Comparison of ENCODE assay signal across 11 mouse cellular contexts in the genomic region with DNA sequence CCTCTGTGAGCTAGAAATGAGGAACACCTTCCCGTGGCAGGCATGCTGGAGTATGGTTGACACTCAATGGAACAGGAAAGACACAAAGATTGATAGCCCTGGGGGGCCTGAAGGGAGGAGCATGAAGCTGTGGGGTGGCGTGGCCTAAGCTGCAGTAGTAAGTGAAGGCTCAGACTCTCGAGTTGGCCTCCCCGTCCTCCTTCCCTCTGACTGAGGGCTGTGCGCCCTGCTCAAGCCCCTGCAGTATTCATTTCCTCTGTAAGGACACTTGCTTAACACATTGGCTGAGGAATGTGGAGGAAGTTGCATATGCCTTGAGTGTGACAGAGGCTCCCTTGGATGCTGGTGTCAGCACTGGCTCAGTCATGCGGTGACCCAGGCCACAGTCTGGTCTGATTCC. TPM values are rescaled to one million over a fixed set of nuclear protein-coding genes. Genes with fewer than 3 reads are reported as not detected.
DNase-seq lines count a peak whose midpoint lies in the region; ATAC-seq lines count a peak whose summit lies in the region.
"Had no signal": no experiment of that assay in that cellular context is flagged by ENCODE, and none has a peak within 500 bp of the region (broad histone marks: within the 10 kb centered on the region; RNA-seq: fewer than 3 reads in every experiment).

No protein-coding gene starts in this region.

- no peaks in the 10 kb centered on the region for H3K4me1 ChIP-seq in liver, embryonic 11.5 days (replicated peaks; ENCODE audit: control insufficient read depth, insufficient read depth, low read length)
- no peaks in the 10 kb centered on the region for H3K4me1 ChIP-seq in midbrain, embryonic 10.5 days
- H3K4me1 ChIP-seq: neural tube, embryonic 12.5 days had no signal

- no peak overlapping the region for H3K4me2 ChIP-seq in liver, embryonic 11.5 days
- H3K4me2 ChIP-seq: neural tube, embryonic 12.5 days had no signal

- H3K27ac ChIP-seq in liver, embryonic 11.5 days (ENCODE audit: low read depth, low read length): peak overlapping the region; percentile 67
- H3K27ac ChIP-seq in midbrain, embryonic 10.5 days (replicated peaks): no peak overlapping the region
- H3K27ac ChIP-seq: neural tube, embryonic 12.5 days had no signal

- H3K4me3 ChIP-seq in liver, embryonic 11.5 days (ENCODE audit: low read depth, low read length): no peak overlapping the region
- H3K4me3 ChIP-seq in midbrain, embryonic 10.5 days: no peak overlapping the region
- H3K4me3 ChIP-seq: neural tube, embryonic 12.5 days had no signal

- H3K9me3 ChIP-seq in liver, embryonic 11.5 days (ENCODE audit: control insufficient read depth, low read length): no peaks in the 10 kb centered on the region
- no peaks in the 10 kb centered on the region for H3K9me3 ChIP-seq in midbrain, embryonic 10.5 days (replicated peaks)
- H3K9me3 ChIP-seq: neural tube, embryonic 12.5 days had no signal

- peak; percentile 19 for DNase-seq in adrenal gland, adult 2 months
- DNase-seq in adrenal gland, adult 8-10 months: no peak
- DNase-seq in lung, postnatal 10 days: peak; percentile 27
- no peak for DNase-seq in lung, postnatal 14 days
- DNase-seq in liver, embryonic 11.5 days (ENCODE audit: low spot score): no peak
- DNase-seq in midbrain, embryonic 10.5 days (ENCODE audit: low spot score): no peak
- DNase-seq in cerebellum, adult 11-12 months: no peak
- DNase-seq in cerebellum, postnatal 14 days: no peak
- DNase-seq: gastrocnemius, postnatal 25 days had no signal

- peaks cover 35% of the 10 kb centered on the region for H3K36me3 ChIP-seq in liver, embryonic 11.5 days (ENCODE audit: control insufficient read depth, insufficient read depth, low read length)
- peaks cover 97% of the 10 kb centered on the region for H3K36me3 ChIP-seq in midbrain, embryonic 10.5 days

- 0 out of 2 replicates have a peak, but pooled peaks have one; percentile 23 for ATAC-seq in liver, embryonic 11.5 days (replicated peaks; ENCODE audit: low FRiP score)

- H3K27me3 ChIP-seq in liver, embryonic 11.5 days (replicated peaks; ENCODE audit: control insufficient read depth, insufficient read depth, low read length): no peaks in the 10 kb centered on the region
- no peaks in the 10 kb centered on the region for H3K27me3 ChIP-seq in midbrain, embryonic 10.5 days (ENCODE audit: low read depth, poor library complexity, severe bottlenecking)
- H3K27me3 ChIP-seq: neural tube, embryonic 12.5 days had no signal

- no peak overlapping the region for H3K9ac ChIP-seq in liver, embryonic 11.5 days (ENCODE audit: low read depth, low read length)
- H3K9ac ChIP-seq: neural tube, embryonic 12.5 days had no signal

- whole genome bisulfite sequencing in liver, embryonic 11.5 days: 69% methylated on average over 6 of the region's 6 CpGs
- WGBS in midbrain, embryonic 10.5 days: 83% methylated on average over 6 of the region's 6 CpGs

RNA-seq across cellular contexts. Expression of a gene that starts 20.8 kb away (rescaled TPM):
- 1 to 10 TPM in 1 of 2 experiments, under 1 TPM in 1; 0.69 to 1.1 TPM for total RNA-seq in adrenal gland, adult 2 months (2021)
- 3.0 and 3.6 TPM in 2 replicates for polyA plus RNA-seq in adrenal gland, adult 2 months (2012; rRNA removed)
- total RNA-seq in adrenal gland, adult 8-10 months (2022): 1 to 10 TPM in 1 of 4 experiments, under 1 TPM in 3; 0.61 to 2.3 (median 0.73) TPM
- 16.8 and 19.1 TPM in 2 replicates for polyA plus RNA-seq in liver, embryonic 11.5 days (2014; fragmentation: Nextera tagmentation; extraction: Ambion mirVana)
- 22.6 and 24.6 TPM in 2 replicates for polyA plus RNA-seq in midbrain, embryonic 10.5 days (2016; fragmentation: Nextera tagmentation; extraction: Ambion mirVana)

RNA-seq across cellular contexts. Expression of a gene that starts 24.5 kb away (rescaled TPM):
- not detected for total RNA-seq in adrenal gland, adult 2 months (2021)
- not detected in 2 replicates for polyA plus RNA-seq in adrenal gland, adult 2 months (2012; rRNA removed)
- total RNA-seq in adrenal gland, adult 8-10 months (2022): not detected
- polyA plus RNA-seq in liver, embryonic 11.5 days (2014; fragmentation: Nextera tagmentation; extraction: Ambion mirVana): not detected in 2 replicates
- not detected in 2 replicates for polyA plus RNA-seq in midbrain, embryonic 10.5 days (2016; fragmentation: Nextera tagmentation; extraction: Ambion mirVana)
- total RNA-seq: gastrocnemius, postnatal 25 days had no signal
- polyA plus RNA-seq: intestine, embryonic 14.5 days; neural tube, embryonic 12.5 days had no signal

RNA-seq across cellular contexts. Expression of a gene that starts 39.6 kb away (rescaled TPM):
- total RNA-seq in adrenal gland, adult 2 months (2021): 100 to 1,000 TPM in 1 of 2 experiments, 10 to 100 TPM in 1; 78.4 to 114 TPM
- polyA plus RNA-seq in adrenal gland, adult 2 months (2012; rRNA removed): 173 and 185 TPM in 2 replicates
- 100 to 1,000 TPM in 1 of 4 experiments, 10 to 100 TPM in 3; 82.0 to 111 (median 89.0) TPM for total RNA-seq in adrenal gland, adult 8-10 months (2022)
- polyA plus RNA-seq in liver, embryonic 11.5 days (2014; fragmentation: Nextera tagmentation; extraction: Ambion mirVana): 27.6 and 28.0 TPM in 2 replicates
- polyA plus RNA-seq in midbrain, embryonic 10.5 days (2016; fragmentation: Nextera tagmentation; extraction: Ambion mirVana): 8.2 and 11.0 TPM in 2 replicates

RNA-seq across cellular contexts. Expression of a gene that starts 44.3 kb away (rescaled TPM):
- total RNA-seq in adrenal gland, adult 2 months (2021): 100 to 1,000 TPM; 142 to 155 TPM
- 79.6 and 113 TPM in 2 replicates for polyA plus RNA-seq in adrenal gland, adult 2 months (2012; rRNA removed)
- total RNA-seq in adrenal gland, adult 8-10 months (2022): 100 to 1,000 TPM; 150 to 161 (median 155) TPM
- polyA plus RNA-seq in liver, embryonic 11.5 days (2014; fragmentation: Nextera tagmentation; extraction: Ambion mirVana): 98.7 and 106 TPM in 2 replicates
- polyA plus RNA-seq in midbrain, embryonic 10.5 days (2016; fragmentation: Nextera tagmentation; extraction: Ambion mirVana): 126 and 138 TPM in 2 replicates

RNA-seq across cellular contexts. Expression of a gene that starts 59.7 kb away (rescaled TPM):
- 10 to 100 TPM; 13.9 to 16.6 TPM for total RNA-seq in adrenal gland, adult 2 months (2021)
- 2.3 and 3.5 TPM in 2 replicates for polyA plus RNA-seq in adrenal gland, adult 2 months (2012; rRNA removed)
- total RNA-seq in adrenal gland, adult 8-10 months (2022): 10 to 100 TPM; 12.9 to 16.6 (median 14.9) TPM
- 60.6 and 60.7 TPM in 2 replicates for polyA plus RNA-seq in liver, embryonic 11.5 days (2014; fragmentation: Nextera tagmentation; extraction: Ambion mirVana)
- 41.7 and 47.0 TPM in 2 replicates for polyA plus RNA-seq in midbrain, embryonic 10.5 days (2016; fragmentation: Nextera tagmentation; extraction: Ambion mirVana)

Comparison
In these comparisons a context has a peak if more than half of its experiments do, and no peak if none do; other contexts are left out.
1. DNase-seq: peak in adrenal gland, adult 2 months (single experiment) and lung, postnatal 10 days (single experiment); none in adrenal gland, adult 8-10 months (single experiment), lung, postnatal 14 days (single experiment), liver, embryonic 11.5 days (single experiment), midbrain, embryonic 10.5 days (single experiment), cerebellum, adult 11-12 months (single experiment) and cerebellum, postnatal 14 days (0 of 2).